Mouse (Mus musculus): ENCODE measurements around the gene Myh6. TPM values are rescaled to one million over a fixed set of nuclear protein-coding genes. Genes with fewer than 3 reads are reported as not detected.

The Myh6 gene
- total and polyA plus RNA-seq, 3 experiments: 6,249 to 21,149 (median 19,033) TPM

DNA sequence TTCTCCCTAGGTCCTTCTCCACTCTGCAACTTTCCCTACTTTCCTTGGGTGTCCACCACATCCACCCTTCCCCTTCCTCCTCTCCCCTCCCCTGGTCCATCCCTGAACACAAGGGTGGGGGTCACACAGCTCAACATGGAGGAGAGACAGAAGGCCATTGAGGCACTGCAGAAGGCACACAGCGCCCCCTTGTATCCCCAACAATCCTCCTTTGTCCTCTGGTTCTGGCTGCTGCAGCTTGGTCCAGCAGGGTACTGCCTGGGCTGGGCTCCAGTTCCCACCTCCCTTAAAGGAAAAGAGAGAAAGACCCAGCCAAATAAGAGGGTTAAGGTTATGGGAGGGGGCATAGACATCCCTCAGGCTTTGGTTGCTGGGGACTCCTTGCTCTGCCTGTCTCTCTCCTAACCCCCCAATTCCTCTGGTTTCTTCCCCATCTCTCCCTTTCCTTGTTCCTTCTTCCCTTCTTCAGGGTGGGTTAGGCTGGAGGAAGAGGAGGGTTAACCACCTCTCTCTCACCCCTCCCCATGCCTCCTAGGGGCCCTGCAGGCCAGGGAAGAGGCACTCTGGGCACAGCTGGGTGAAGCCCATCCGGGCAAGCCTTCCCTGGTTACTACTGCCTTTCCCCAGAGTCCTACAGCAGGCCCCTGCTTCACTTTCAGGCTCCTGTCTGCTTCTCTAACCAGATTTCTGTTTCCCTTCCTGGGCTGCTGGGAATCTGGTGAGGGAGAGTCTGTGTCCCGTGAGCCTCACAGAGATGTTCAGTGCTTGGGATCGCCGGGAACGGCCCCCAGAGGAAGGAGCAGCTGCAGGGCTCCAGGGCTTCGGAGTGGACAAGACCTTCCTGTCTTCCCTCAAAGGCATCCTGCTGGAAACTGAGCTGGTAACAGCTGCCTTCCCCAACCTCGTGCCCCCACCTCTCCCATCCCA, 30.6 kb downstream of the Myh6 start, which contains the start of gene Cmtm5:
TSS of gene Cmtm5 (plus strand) at position 358 of the 927 bp plus-strand sequence.
- DNase-seq: no peak
- Histone ChIP-seq H3K9ac (ENCODE audit: low read depth, low read length) (no peak within 1 kb of the TSS), H3K27ac (no peak within 1 kb of the TSS)

DNA sequence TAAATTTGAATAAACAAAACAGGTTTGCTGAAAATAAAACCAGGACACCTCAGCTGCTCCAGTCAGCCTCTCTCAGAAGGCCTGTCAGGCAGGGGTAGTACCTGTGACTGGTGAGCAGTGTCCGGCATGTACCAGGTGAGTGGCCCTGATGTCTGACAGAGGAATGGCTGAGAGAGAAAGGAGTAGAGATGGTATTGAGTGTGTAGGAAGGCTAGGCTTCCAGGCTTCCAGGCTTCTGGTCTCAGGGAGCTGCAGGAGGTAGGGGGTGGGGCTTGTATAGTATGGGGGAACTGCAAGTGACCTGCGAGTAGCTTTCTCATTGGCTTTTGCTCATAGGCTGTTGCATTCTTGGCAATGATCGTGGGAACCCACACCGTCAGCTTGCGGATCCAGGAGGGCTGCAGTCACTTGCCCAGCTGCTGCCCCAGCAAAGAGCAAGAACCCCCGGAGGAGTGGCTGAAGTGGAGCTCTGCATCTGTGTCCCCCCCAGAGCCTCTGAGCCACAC, 34.0 kb downstream of the Myh6 start, which contains the start of gene Il25:
TSS of gene Il25 (plus strand) at position 51 of the 506 bp plus-strand sequence.
- H3K4me1 ChIP-seq (ENCODE audit: control insufficient read depth, insufficient read depth, low read length): no peaks in the 10 kb centered on the region
- no peaks in the 10 kb centered on the region for H3K27me3 ChIP-seq (ENCODE audit: control insufficient read depth, insufficient read depth, low read length)
- intact Hi-C loops (cut with DNase I): no loop called here
- TF ChIP-seq POLR2A (IDR thresholded peaks at IDR 0.05; ENCODE audit: insufficient read depth, low read depth, low read length) (no peak), CTCF (IDR thresholded peaks at IDR 0.05) (no peak), EP300 (IDR thresholded peaks at IDR 0.05; ENCODE audit: insufficient read depth, low read depth, low read length) (no peak)
- DNase-seq: no peak
- H3K79me2 ChIP-seq (replicated peaks; ENCODE audit: control insufficient read depth, insufficient read depth, low read length): no peaks in the 10 kb centered on the region
- no peak within 1 kb of the TSS for H3K27ac ChIP-seq
- 53% methylated on average over 6 of the region's 6 CpGs for WGBS
- H3K9ac ChIP-seq (ENCODE audit: low read depth, low read length): no peak within 1 kb of the TSS
- H3K4me3 ChIP-seq: no peak within 1 kb of the TSS
- no peaks in the 10 kb centered on the region for H3K36me3 ChIP-seq (ENCODE audit: control insufficient read depth, insufficient read depth, low read length)

More for the DNA sequence above, 30.6 kb downstream of the Myh6 start, which contains the start of gene Cmtm5:
- Histone ChIP-seq H3K4me1 (ENCODE audit: control insufficient read depth, insufficient read depth, low read length) (no peaks in the 10 kb centered on the region), H3K79me2 (replicated peaks; ENCODE audit: control insufficient read depth, insufficient read depth, low read length) (no peaks in the 10 kb centered on the region), H3K4me3 (no peak within 1 kb of the TSS), H3K36me3 (ENCODE audit: control insufficient read depth, insufficient read depth, low read length) (no peaks in the 10 kb centered on the region), H3K27me3 (ENCODE audit: control insufficient read depth, insufficient read depth, low read length) (no peaks in the 10 kb centered on the region)
- intact Hi-C loops (cut with DNase I): no loop called here
- 25% methylated on average over 8 of the region's 8 CpGs for WGBS
- TF ChIP-seq EP300 (IDR thresholded peaks at IDR 0.05; ENCODE audit: insufficient read depth, low read depth, low read length) (no peak), POLR2A (IDR thresholded peaks at IDR 0.05; ENCODE audit: insufficient read depth, low read depth, low read length) (no peak), CTCF (IDR thresholded peaks at IDR 0.05) (no peak)

DNA sequence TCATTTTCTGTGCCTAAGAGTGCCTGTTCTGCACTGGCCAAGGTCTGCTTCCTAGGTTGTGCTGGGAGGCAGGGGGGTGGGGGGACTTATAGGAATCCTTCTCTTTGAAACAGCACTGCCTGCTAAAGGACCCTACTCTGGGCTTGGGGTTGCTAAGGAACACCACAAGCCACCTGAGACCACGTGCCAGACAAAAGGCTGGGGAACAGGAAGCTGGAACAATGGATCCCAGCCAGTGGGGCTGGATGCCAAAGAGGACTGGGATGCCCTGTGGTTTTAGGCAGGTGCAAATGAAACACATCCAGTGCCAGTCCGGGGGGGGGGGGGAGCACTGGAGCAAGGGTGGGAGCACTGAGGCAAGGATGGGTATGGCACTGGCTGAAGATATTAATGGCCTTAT, 36.3 kb downstream of the Myh6 start:
- Histone ChIP-seq H3K79me2 (replicated peaks; ENCODE audit: control insufficient read depth, insufficient read depth, low read length) (no peaks in the 10 kb centered on the region), H3K9ac (ENCODE audit: low read depth, low read length) (no peak overlapping the region), H3K4me3 (no peak overlapping the region), H3K27me3 (ENCODE audit: control insufficient read depth, insufficient read depth, low read length) (peaks cover 8% of the 10 kb centered on the region), H3K4me1 (ENCODE audit: control insufficient read depth, insufficient read depth, low read length) (no peaks in the 10 kb centered on the region), H3K27ac (no peak overlapping the region), H3K36me3 (ENCODE audit: control insufficient read depth, insufficient read depth, low read length) (no peaks in the 10 kb centered on the region)
- no peak for TF ChIP-seq POLR2A (IDR thresholded peaks at IDR 0.05; ENCODE audit: insufficient read depth, low read depth, low read length)
- DNase-seq: no peak
- 25% methylated on average over 2 of the region's 2 CpGs for WGBS
- intact Hi-C loops (cut with DNase I): no loop called here

DNA sequence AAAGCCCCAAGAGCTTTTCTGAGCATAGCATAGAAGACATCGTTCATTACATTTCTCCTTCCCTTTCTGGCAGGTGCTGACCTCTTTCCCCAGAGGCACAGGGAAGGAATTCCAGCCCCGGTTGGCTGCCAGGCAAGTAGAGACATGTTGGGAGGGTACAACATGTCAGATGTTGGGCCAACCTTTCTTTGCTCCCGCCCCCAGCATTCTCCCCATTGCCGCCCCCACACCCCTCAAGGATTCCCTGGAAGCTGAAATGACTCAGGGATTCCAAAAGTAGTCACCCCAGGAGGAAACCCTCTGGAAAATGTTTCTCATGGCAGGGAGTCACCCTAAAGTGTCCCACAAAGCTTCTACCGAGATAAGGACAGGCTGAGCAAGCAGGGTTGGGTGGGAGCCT, 36.9 kb downstream of the Myh6 start:
- 47% methylated on average over 5 of the region's 5 CpGs for WGBS

DNA sequence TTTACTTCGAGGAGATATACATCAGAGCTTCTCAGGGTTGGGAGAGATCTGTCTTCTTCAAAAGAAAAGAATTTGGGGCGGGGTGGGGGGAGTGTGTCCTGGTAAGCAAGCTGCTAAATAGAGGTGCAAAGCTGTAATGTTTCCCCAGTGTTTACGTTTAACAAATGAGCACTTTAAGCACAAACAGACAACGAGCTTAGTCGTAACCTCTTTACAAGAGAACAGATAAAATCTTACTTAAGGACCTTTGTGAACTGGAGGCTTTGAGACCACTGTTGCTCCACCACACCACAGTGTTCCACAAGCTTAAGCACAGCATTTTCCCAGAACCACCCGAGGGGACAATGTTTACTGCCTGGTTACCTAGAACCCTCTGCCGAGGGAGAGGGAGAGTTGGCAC, 39.4 kb downstream of the Myh6 start:
- TF ChIP-seq EP300 (IDR thresholded peaks at IDR 0.05; ENCODE audit: insufficient read depth, low read depth, low read length) (no peak), POLR2A (IDR thresholded peaks at IDR 0.05; ENCODE audit: insufficient read depth, low read depth, low read length) (no peak), CTCF (IDR thresholded peaks at IDR 0.05) (no peak)
- WGBS: 54% methylated on average over 7 of the region's 7 CpGs
- intact Hi-C loops (cut with DNase I): no loop called here
- Histone ChIP-seq H3K4me3 (no peak overlapping the region), H3K79me2 (replicated peaks; ENCODE audit: control insufficient read depth, insufficient read depth, low read length) (no peaks in the 10 kb centered on the region), H3K27ac (peak overlapping the region; percentile 58; the same call in 1 of the 2 replicates), H3K9ac (ENCODE audit: low read depth, low read length) (no peak overlapping the region), H3K27me3 (ENCODE audit: control insufficient read depth, insufficient read depth, low read length) (peaks cover 8% of the 10 kb centered on the region), H3K36me3 (ENCODE audit: control insufficient read depth, insufficient read depth, low read length) (no peaks in the 10 kb centered on the region), H3K4me1 (ENCODE audit: control insufficient read depth, insufficient read depth, low read length) (no peaks in the 10 kb centered on the region; the same call in 1 of the 2 replicates)
- DNase-seq: no peak

More for the DNA sequence above, 36.9 kb downstream of the Myh6 start:
- Histone ChIP-seq H3K27ac (no peak overlapping the region), H3K9ac (ENCODE audit: low read depth, low read length) (no peak overlapping the region), H3K36me3 (ENCODE audit: control insufficient read depth, insufficient read depth, low read length) (no peaks in the 10 kb centered on the region), H3K4me1 (ENCODE audit: control insufficient read depth, insufficient read depth, low read length) (no peaks in the 10 kb centered on the region), H3K27me3 (ENCODE audit: control insufficient read depth, insufficient read depth, low read length) (peaks cover 8% of the 10 kb centered on the region), H3K79me2 (replicated peaks; ENCODE audit: control insufficient read depth, insufficient read depth, low read length) (no peaks in the 10 kb centered on the region), H3K4me3 (no peak overlapping the region)
- no peak for TF ChIP-seq POLR2A (IDR thresholded peaks at IDR 0.05; ENCODE audit: insufficient read depth, low read depth, low read length)
- TF ChIP-seq CTCF (IDR thresholded peaks at IDR 0.05): no peak
- TF ChIP-seq EP300 (IDR thresholded peaks at IDR 0.05; ENCODE audit: insufficient read depth, low read depth, low read length): no peak
- no peak for DNase-seq
- intact Hi-C loops (cut with DNase I): no loop called here
